10 mouse cellular contexts compared by ENCODE assay signal in the genomic region with DNA sequence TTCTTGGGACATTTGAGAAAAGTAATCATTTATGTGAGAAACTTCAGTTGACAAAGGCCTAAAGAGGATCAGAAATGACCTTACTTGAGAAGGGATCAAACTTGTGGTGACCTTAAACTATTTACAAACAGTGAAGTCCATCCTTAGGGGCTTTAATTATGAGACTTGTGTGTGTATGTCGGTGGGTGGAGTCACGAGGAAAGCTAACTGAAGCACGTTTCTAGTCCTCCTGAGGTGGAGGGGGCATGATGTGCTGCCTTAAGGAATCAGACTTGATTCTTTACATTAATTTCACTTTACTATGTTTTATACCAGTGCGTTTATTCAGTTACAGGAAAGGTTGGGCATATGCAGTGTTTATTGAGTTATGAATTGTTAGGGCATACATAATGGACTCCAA. TPM values are rescaled to one million over a fixed set of nuclear protein-coding genes. Genes with fewer than 3 reads are reported as not detected.
DNase-seq lines count a peak whose midpoint lies in the region; ATAC-seq and TF ChIP-seq lines count a peak whose summit lies in the region.
"Had no signal": no experiment of that assay in that cellular context is flagged by ENCODE, and none has a peak within 500 bp of the region (broad histone marks: within the 10 kb centered on the region; RNA-seq: fewer than 3 reads in every experiment).

No protein-coding gene starts in this region.

- no peaks in the 10 kb centered on the region for H3K27me3 ChIP-seq in heart, embryonic 15.5 days
- H3K27me3 ChIP-seq in spleen, adult 2 months (ENCODE audit: control insufficient read depth, insufficient read depth, low read length): no peaks in the 10 kb centered on the region
- no peaks in the 10 kb centered on the region for H3K27me3 ChIP-seq in hindbrain, postnatal 0 days (ENCODE audit: insufficient read depth, low read length)
- no peaks in the 10 kb centered on the region for H3K27me3 ChIP-seq in myocyte (ENCODE audit: control insufficient read depth, insufficient read depth, insufficient read length)

- no peak for TF ChIP-seq POLR2A in spleen, adult 2 months (IDR thresholded peaks at IDR 0.05; ENCODE audit: low read depth, low read length)
- no peak for TF ChIP-seq POLR2A in myocyte (IDR thresholded peaks at IDR 0.05; ENCODE audit: insufficient read length, low read depth)

- H3K27ac ChIP-seq in heart, embryonic 15.5 days: no peak overlapping the region
- H3K27ac ChIP-seq in spleen, adult 2 months (ENCODE audit: insufficient read depth, low read length): no peak overlapping the region
- no peak overlapping the region for H3K27ac ChIP-seq in hindbrain, postnatal 0 days

- no peaks in the 10 kb centered on the region for H3K9me3 ChIP-seq in heart, embryonic 15.5 days (replicated peaks)
- no peaks in the 10 kb centered on the region for H3K9me3 ChIP-seq in hindbrain, postnatal 0 days (ENCODE audit: low read length)

- 38% methylated on average over 4 of the region's 4 CpGs for WGBS in heart, embryonic 15.5 days
- 31% methylated on average over 4 of the region's 4 CpGs for WGBS in spleen, adult 2 months
- WGBS in hindbrain, postnatal 0 days: 38% methylated on average over 4 of the region's 4 CpGs

- intact Hi-C loops in left cerebral cortex, postnatal 36 days (cut with DNase I): loop anchor here (5.0 kb wide), 3 partner anchors 122 to 173 kb away; a partner anchor contains a TSS

- no peak for TF ChIP-seq CTCF in spleen, adult 2 months (IDR thresholded peaks at IDR 0.05; ENCODE audit: extremely low read depth, insufficient read depth, insufficient read length, insufficient replicate concordance)
- no peak for TF ChIP-seq CTCF in hindbrain, postnatal 0 days (IDR thresholded peaks at IDR 0.05; ENCODE audit: low read depth)

- peaks cover 45% of the 10 kb centered on the region for H3K79me2 ChIP-seq in myocyte (ENCODE audit: control insufficient read depth, insufficient read depth)

- H3K4me3 ChIP-seq in heart, embryonic 15.5 days: no peak overlapping the region
- H3K4me3 ChIP-seq in spleen, adult 2 months (ENCODE audit: extremely low read depth, insufficient read depth, insufficient read length): peak overlapping the region; percentile 9
- H3K4me3 ChIP-seq in hindbrain, postnatal 0 days (ENCODE audit: low read length): no peak overlapping the region
- H3K4me3 ChIP-seq in myocyte: no peak overlapping the region

- no peak overlapping the region for H3K9ac ChIP-seq in heart, embryonic 15.5 days
- no peak overlapping the region for H3K9ac ChIP-seq in hindbrain, postnatal 0 days (replicated peaks; ENCODE audit: low read length)

- H3K4me2 ChIP-seq in heart, embryonic 15.5 days: peak overlapping the region; percentile 27; the same call in 1 of the 2 replicates
- peak overlapping the region; percentile 28; the same call in 1 of the 2 replicates for H3K4me2 ChIP-seq in hindbrain, postnatal 0 days (ENCODE audit: low read depth, low read length)
- peak overlapping the region; percentile 5 for H3K4me2 ChIP-seq in myocyte (ENCODE audit: low read depth)

- peaks cover 26% of the 10 kb centered on the region for H3K4me1 ChIP-seq in heart, embryonic 15.5 days (replicated peaks)
- peaks cover 18% of the 10 kb centered on the region for H3K4me1 ChIP-seq in spleen, adult 2 months (ENCODE audit: control insufficient read depth, insufficient read depth, insufficient read length)
- H3K4me1 ChIP-seq in hindbrain, postnatal 0 days (ENCODE audit: insufficient read depth, low read length): peaks cover 12% of the 10 kb centered on the region; the same call in 1 of the 2 replicates

- no peak overlapping the region for H3ac ChIP-seq in myocyte (ENCODE audit: control insufficient read depth, insufficient read length)

- no peak for ATAC-seq in heart, embryonic 15.5 days (replicated peaks; ENCODE audit: insufficient number of reproducible peaks, insufficient read depth, low FRiP score, low read depth)
- no peak for ATAC-seq in hindbrain, postnatal 0 days

- DNase-seq in heart, postnatal 4 days: no peak
- no peak for DNase-seq in spleen, adult 2 months (ENCODE audit: low read depth in 1 of 2, low spot score in 2 of 2)
- DNase-seq in spleen, postnatal 4 days (ENCODE audit: low spot score in 2 of 2): no peak
- DNase-seq in hindbrain, postnatal 0 days (ENCODE audit: low spot score): no peak
- no peak for DNase-seq in left cerebral cortex, postnatal 36 days (ENCODE audit: low spot score in 2 of 2)
- DNase-seq in urinary bladder, postnatal 25 days (ENCODE audit: low spot score): no peak
- DNase-seq: adrenal gland, postnatal 25 days; kidney, adult 9 months had no signal

- H3K36me3 ChIP-seq in heart, embryonic 15.5 days: no peaks in the 10 kb centered on the region
- H3K36me3 ChIP-seq in spleen, adult 2 months (ENCODE audit: control insufficient read depth, insufficient read depth, low read length): no peaks in the 10 kb centered on the region
- no peaks in the 10 kb centered on the region for H3K36me3 ChIP-seq in hindbrain, postnatal 0 days (ENCODE audit: insufficient read depth, low read length)
- H3K36me3 ChIP-seq in myocyte (ENCODE audit: control insufficient read depth, insufficient read depth): no peaks in the 10 kb centered on the region

TF ChIP-seq in myocyte, 11 proteins besides CTCF, POLR2A, EP300 and RAD21:
- TF ChIP-seq MYOD1 (IDR thresholded peaks at IDR 0.05; ENCODE audit: control insufficient read depth in 1 of 3, insufficient read length in 2 of 3, low read depth in 2 of 3) (no peak), MYOG (IDR thresholded peaks at IDR 0.05; ENCODE audit: control insufficient read depth in 1 of 3, insufficient read depth in 1 of 3, insufficient read length in 2 of 3, low read depth in 2 of 3) (no peak), SRF (IDR thresholded peaks at IDR 0.05; ENCODE audit: control insufficient read depth, insufficient read length, low read depth) (no peak), TCF3 (IDR thresholded peaks at IDR 0.05; ENCODE audit: insufficient read length, low read depth) (no peak), TCF12 (IDR thresholded peaks at IDR 0.05; ENCODE audit: insufficient read depth, poor library complexity, severe bottlenecking) (no peak), POLR2AphosphoS2 (IDR thresholded peaks at IDR 0.05; ENCODE audit: insufficient read length, low read depth) (no peak), MAX (IDR thresholded peaks at IDR 0.05; ENCODE audit: low read depth) (no peak), REST (IDR thresholded peaks at IDR 0.05; ENCODE audit: insufficient read depth, insufficient read length) (no peak), USF1 (IDR thresholded peaks at IDR 0.05; ENCODE audit: low read depth) (no peak), E2F4 (IDR thresholded peaks at IDR 0.05; ENCODE audit: insufficient read depth) (no peak), CEBPB (IDR thresholded peaks at IDR 0.05; ENCODE audit: insufficient read depth, poor library complexity, severe bottlenecking) (no peak)

RNA-seq across cellular contexts. Expression of a gene that starts 2.6 kb away (rescaled TPM):
- 2.7 and 2.8 TPM in 2 replicates for polyA plus RNA-seq in heart, embryonic 15.5 days (2015; fragmentation: Nextera tagmentation; extraction: Ambion mirVana)
- 10 to 100 TPM; 20.1 to 24.3 TPM for total RNA-seq in heart, postnatal 4 days (2021)
- polyA plus RNA-seq in spleen, adult 2 months (2012; rRNA removed): 10.8 and 12.2 TPM in 2 replicates
- total RNA-seq in hindbrain, postnatal 0 days (2014; rRNA removed): 45.9 and 50.0 TPM in 2 replicates
- 5.9 and 7.0 TPM in 2 replicates for polyA plus RNA-seq in hindbrain, postnatal 0 days (2015; fragmentation: Nextera tagmentation; extraction: Ambion mirVana)
- polyA plus RNA-seq in myocyte (2012; fragmentation: generic; extraction: Trizol): 5.7 TPM
- total RNA-seq in left cerebral cortex, postnatal 36 days (2021): 10 to 100 TPM; 14.3 to 15.9 TPM
